Mouse (Mus musculus): ENCODE results near the gene Gm10491.

DNA sequence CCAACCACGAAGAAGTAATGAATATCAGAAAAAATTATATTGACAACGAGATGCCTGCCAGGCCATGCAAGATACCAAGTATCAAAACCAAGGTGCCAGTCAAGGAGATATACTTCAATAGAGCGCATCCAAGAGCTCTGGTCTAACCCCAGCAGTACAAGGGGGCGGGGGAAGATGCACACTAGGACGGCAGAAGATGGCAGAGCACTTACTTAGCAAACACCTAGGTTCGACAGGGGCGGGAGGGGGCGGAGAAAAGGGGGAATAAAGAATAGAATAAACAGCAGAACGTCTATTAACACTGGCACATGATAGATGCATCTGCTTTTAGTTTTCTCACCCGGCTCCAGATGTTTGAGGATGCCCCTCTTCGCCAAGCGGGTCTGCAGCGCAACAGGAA lies 9.4 kb downstream of the Gm10491 start:
- TF ChIP-seq CTCF (IDR thresholded peaks at IDR 0.05; ENCODE audit: low read depth, low read length) (no peak), POLR2A (IDR thresholded peaks at IDR 0.05; ENCODE audit: extremely low read depth, insufficient read depth, low read length) (no peak)

Measured in liver, adult 2 months (tissue).